Mouse (Mus musculus) bone marrow, adult 2 months (tissue): ENCODE data around the gene Tcte2.

ENCODE experiments used
- CTCF ChIP-seq: fragments of 200-500 bp; IDR thresholded peaks from 2 replicates; pipeline ENCODE4 v1.5.1; 2011; ENCODE audit warnings: low read length, control low read depth; ENCODE audit not compliant: control insufficient read depth, insufficient read depth
- POLR2A ChIP-seq: fragments of 200-500 bp; IDR thresholded peaks from 2 replicates; pipeline ENCODE4 v1.6.1; 2011; ENCODE audit warnings: low read depth, mild to moderate bottlenecking, control low read depth, low read length, borderline replicate concordance; ENCODE audit not compliant: control insufficient read depth

DNA sequence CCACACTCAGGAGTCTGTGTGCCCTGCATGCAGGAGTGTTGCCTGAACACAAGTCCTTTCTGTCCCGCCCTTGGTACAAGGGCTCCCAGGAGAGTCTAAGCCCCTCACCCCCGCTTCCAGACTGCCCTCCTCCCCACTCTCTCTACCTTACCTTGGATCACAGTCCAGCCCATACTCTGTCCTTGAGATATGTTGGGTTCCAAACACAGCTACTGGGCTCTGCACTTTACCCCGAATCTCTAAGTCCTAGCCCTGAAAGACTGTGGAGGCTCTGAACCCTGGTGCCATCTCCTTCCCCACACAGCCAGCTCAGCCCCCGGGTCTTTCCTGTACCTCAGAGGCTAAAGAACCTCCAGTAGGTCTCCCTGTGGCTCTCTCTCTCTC, 78.6 kb downstream of the Tcte2 start:
- TF ChIP-seq CTCF (no peak), POLR2A (no peak)
